Mouse (Mus musculus): ENCODE data around the gene Gm4791. TPM values are rescaled to one million over a fixed set of nuclear protein-coding genes. Genes with fewer than 3 reads are reported as not detected.

Gene Gm4791
- polyA plus RNA-seq (2015; fragmentation: Nextera tagmentation; extraction: Ambion mirVana), result not detected in 2 replicates

- Histone ChIP-seq H3K9ac (no peak within 1 kb of the TSS), H3K4me1 (peaks cover 7% of the 10 kb centered on the region; the same call in 1 of the 2 replicates), H3K36me3 (no peaks in the 10 kb centered on the region), H3K9me3 (replicated peaks) (no peaks in the 10 kb centered on the region), H3K4me3 (replicated peaks) (no peak within 1 kb of the TSS), H3K27ac (no peak within 1 kb of the TSS), H3K4me2 (no peak within 1 kb of the TSS), H3K27me3 (no peaks in the 10 kb centered on the region)
- WGBS, result 10% methylated on average over 5 of the region's 5 CpGs
- peak; percentile 87 for ATAC-seq (replicated peaks; ENCODE audit: low FRiP score)
These were observed at the start of gene Gm4791 for GRCm38 (mm10) chr9:46998338-46998791. TSS of gene Gm4791 (plus strand) at chr9:46998741.

- no peak overlapping the region for H3K27ac ChIP-seq
- H3K9ac ChIP-seq, result no peak overlapping the region
- H3K27me3 ChIP-seq, result no peaks in the 10 kb centered on the region
- ATAC-seq (replicated peaks; ENCODE audit: low FRiP score), result no peak
- H3K36me3 ChIP-seq, result no peaks in the 10 kb centered on the region
- WGBS, result 64% methylated on average over 6 of the region's 6 CpGs
- H3K9me3 ChIP-seq (replicated peaks), result no peaks in the 10 kb centered on the region
- no peak overlapping the region for H3K4me2 ChIP-seq
- H3K4me3 ChIP-seq (replicated peaks), result no peak overlapping the region
- H3K4me1 ChIP-seq, result peaks cover 12% of the 10 kb centered on the region
These were observed 42.3 kb upstream of the Gm4791 start for GRCm38 (mm10) chr9:46956286-46956685.

GRCm38 (mm10) chr9:46957420-46957950 is 41.1 kb upstream of the Gm4791 start:
- no peaks in the 10 kb centered on the region for H3K36me3 ChIP-seq
- peaks cover 12% of the 10 kb centered on the region for H3K4me1 ChIP-seq
- H3K4me3 ChIP-seq (replicated peaks), result no peak overlapping the region
- no peak overlapping the region for H3K4me2 ChIP-seq
- H3K27me3 ChIP-seq, result no peaks in the 10 kb centered on the region
- ATAC-seq (replicated peaks; ENCODE audit: low FRiP score), result no peak
- H3K27ac ChIP-seq, result no peak overlapping the region
- 74% methylated on average over 8 of the region's 8 CpGs for WGBS
- no peak overlapping the region for H3K9ac ChIP-seq
- H3K9me3 ChIP-seq (replicated peaks), result no peaks in the 10 kb centered on the region

- Histone ChIP-seq H3K4me3 (replicated peaks) (no peak overlapping the region), H3K4me1 (no peaks in the 10 kb centered on the region; the same call in 1 of the 2 replicates), H3K27me3 (no peaks in the 10 kb centered on the region), H3K9ac (no peak overlapping the region), H3K9me3 (replicated peaks) (no peaks in the 10 kb centered on the region), H3K4me2 (no peak overlapping the region), H3K27ac (no peak overlapping the region), H3K36me3 (no peaks in the 10 kb centered on the region)
- no peak for ATAC-seq (replicated peaks; ENCODE audit: low FRiP score)
- WGBS, result 76% methylated on average over 5 of the region's 5 CpGs
These were observed 32.5 kb upstream of the Gm4791 start for GRCm38 (mm10) chr9:46966028-46966427.

GRCm38 (mm10) chr9:46968970-46969369 is 29.6 kb upstream of the Gm4791 start:
- H3K36me3 ChIP-seq, result no peaks in the 10 kb centered on the region
- H3K9ac ChIP-seq, result no peak overlapping the region
- 17% methylated on average over 6 of the region's 6 CpGs for WGBS
- H3K4me1 ChIP-seq, result no peaks in the 10 kb centered on the region; the same call in 1 of the 2 replicates
- no peaks in the 10 kb centered on the region for H3K9me3 ChIP-seq (replicated peaks)
- H3K27ac ChIP-seq, result no peak overlapping the region
- no peak overlapping the region for H3K4me2 ChIP-seq
- ATAC-seq (replicated peaks; ENCODE audit: low FRiP score), result no peak
- H3K4me3 ChIP-seq (replicated peaks), result no peak overlapping the region
- no peaks in the 10 kb centered on the region for H3K27me3 ChIP-seq

- Histone ChIP-seq H3K4me3 (replicated peaks) (no peak overlapping the region), H3K27me3 (no peaks in the 10 kb centered on the region), H3K9me3 (replicated peaks) (no peaks in the 10 kb centered on the region), H3K4me1 (no peaks in the 10 kb centered on the region; the same call in 1 of the 2 replicates), H3K36me3 (no peaks in the 10 kb centered on the region), H3K27ac (no peak overlapping the region), H3K4me2 (no peak overlapping the region), H3K9ac (no peak overlapping the region)
- WGBS, result 51% methylated on average over 6 of the region's 6 CpGs
- ATAC-seq (replicated peaks; ENCODE audit: low FRiP score), result no peak
These were observed 29.1 kb upstream of the Gm4791 start for GRCm38 (mm10) chr9:46969406-46969805.

GRCm38 (mm10) chr9:46978806-46979205 is 19.7 kb upstream of the Gm4791 start:
- Histone ChIP-seq H3K36me3 (no peaks in the 10 kb centered on the region), H3K27me3 (peaks cover 10% of the 10 kb centered on the region), H3K9me3 (replicated peaks) (no peaks in the 10 kb centered on the region), H3K4me3 (replicated peaks) (no peak overlapping the region), H3K9ac (no peak overlapping the region), H3K27ac (no peak overlapping the region), H3K4me1 (no peaks in the 10 kb centered on the region), H3K4me2 (no peak overlapping the region)
- 76% methylated on average over 11 of the region's 11 CpGs for WGBS
- ATAC-seq (replicated peaks; ENCODE audit: low FRiP score), result no peak

GRCm38 (mm10) chr9:46980111-46980510 is 18.4 kb upstream of the Gm4791 start:
- H3K27ac ChIP-seq, result no peak overlapping the region
- H3K4me2 ChIP-seq, result no peak overlapping the region
- no peaks in the 10 kb centered on the region for H3K36me3 ChIP-seq
- no peak for ATAC-seq (replicated peaks; ENCODE audit: low FRiP score)
- H3K9ac ChIP-seq, result no peak overlapping the region
- no peaks in the 10 kb centered on the region for H3K4me1 ChIP-seq
- no peaks in the 10 kb centered on the region for H3K9me3 ChIP-seq (replicated peaks)
- peaks cover 10% of the 10 kb centered on the region for H3K27me3 ChIP-seq
- no peak overlapping the region for H3K4me3 ChIP-seq (replicated peaks)
- 5% methylated on average over 2 of the region's 2 CpGs for WGBS

GRCm38 (mm10) chr9:46983471-46983870 is 15.1 kb upstream of the Gm4791 start:
- H3K36me3 ChIP-seq, result no peaks in the 10 kb centered on the region
- no peak overlapping the region for H3K4me2 ChIP-seq
- H3K9me3 ChIP-seq (replicated peaks), result no peaks in the 10 kb centered on the region
- no peaks in the 10 kb centered on the region for H3K4me1 ChIP-seq
- WGBS, result 33% methylated on average over 2 of the region's 2 CpGs
- H3K4me3 ChIP-seq (replicated peaks), result no peak overlapping the region
- H3K9ac ChIP-seq, result no peak overlapping the region
- H3K27me3 ChIP-seq, result peaks cover 10% of the 10 kb centered on the region
- no peak overlapping the region for H3K27ac ChIP-seq
- no peak for ATAC-seq (replicated peaks; ENCODE audit: low FRiP score)

- Histone ChIP-seq H3K27me3 (no peaks in the 10 kb centered on the region), H3K4me1 (no peaks in the 10 kb centered on the region), H3K9ac (no peak overlapping the region), H3K27ac (no peak overlapping the region), H3K9me3 (replicated peaks) (no peaks in the 10 kb centered on the region), H3K4me2 (no peak overlapping the region), H3K36me3 (no peaks in the 10 kb centered on the region), H3K4me3 (replicated peaks) (no peak overlapping the region)
- 88% methylated on average over 6 of the region's 6 CpGs for WGBS
- ATAC-seq (replicated peaks; ENCODE audit: low FRiP score), result no peak
These were observed 43.0 kb downstream of the Gm4791 start for GRCm38 (mm10) chr9:47041569-47041968.
